Mouse (Mus musculus): ENCODE results near the gene Npcd. TPM values are rescaled to one million over a fixed set of nuclear protein-coding genes. Genes with fewer than 3 reads are reported as not detected.

Npcd gene
- total RNA-seq, 1 experiment from 2014 or later = not detected

- no peak for ATAC-seq (replicated peaks in 1 of 2; ENCODE audit: insufficient read depth in 1 of 2, low FRiP score in 2 of 2, low TSS enrichment in 1 of 2, low read depth in 1 of 2, poor library complexity in 2 of 2, severe bottlenecking in 2 of 2)
These were observed 73.1 kb downstream of the Npcd start for GRCm38 (mm10) chr15:79760956-79761355.

GRCm38 (mm10) chr15:79757118-79757517, 76.9 kb downstream of the Npcd start:
- ATAC-seq (replicated peaks in 1 of 2; ENCODE audit: insufficient read depth in 1 of 2, low FRiP score in 2 of 2, low TSS enrichment in 1 of 2, low read depth in 1 of 2, poor library complexity in 2 of 2, severe bottlenecking in 2 of 2) = no peak

- no peak for ATAC-seq (replicated peaks in 1 of 2; ENCODE audit: insufficient read depth in 1 of 2, low FRiP score in 2 of 2, low TSS enrichment in 1 of 2, low read depth in 1 of 2, poor library complexity in 2 of 2, severe bottlenecking in 2 of 2)
These were observed 77.9 kb downstream of the Npcd start for GRCm38 (mm10) chr15:79755977-79756625.

- no peak for ATAC-seq (replicated peaks in 1 of 2; ENCODE audit: insufficient read depth in 1 of 2, low FRiP score in 2 of 2, low TSS enrichment in 1 of 2, low read depth in 1 of 2, poor library complexity in 2 of 2, severe bottlenecking in 2 of 2)
These were observed 78.9 kb downstream of the Npcd start for GRCm38 (mm10) chr15:79755176-79755575.

GRCm38 (mm10) chr15:79753873-79754272, 80.2 kb downstream of the Npcd start:
- ATAC-seq (replicated peaks in 1 of 2; ENCODE audit: insufficient read depth in 1 of 2, low FRiP score in 2 of 2, low TSS enrichment in 1 of 2, low read depth in 1 of 2, poor library complexity in 2 of 2, severe bottlenecking in 2 of 2) = no peak

- ATAC-seq (replicated peaks in 1 of 2; ENCODE audit: insufficient read depth in 1 of 2, low FRiP score in 2 of 2, low TSS enrichment in 1 of 2, low read depth in 1 of 2, poor library complexity in 2 of 2, severe bottlenecking in 2 of 2) = no peak
These were observed 80.7 kb downstream of the Npcd start for GRCm38 (mm10) chr15:79753420-79753752.

- ATAC-seq (replicated peaks in 1 of 2; ENCODE audit: insufficient read depth in 1 of 2, low FRiP score in 2 of 2, low TSS enrichment in 1 of 2, low read depth in 1 of 2, poor library complexity in 2 of 2, severe bottlenecking in 2 of 2) = peak; percentile 34 to 64
These were observed 81.2 kb downstream of the Npcd start for GRCm38 (mm10) chr15:79752742-79753419.

- peak; percentile 52 to 54 for ATAC-seq (replicated peaks in 1 of 2; ENCODE audit: insufficient read depth in 1 of 2, low FRiP score in 2 of 2, low TSS enrichment in 1 of 2, low read depth in 1 of 2, poor library complexity in 2 of 2, severe bottlenecking in 2 of 2)
These were observed 82.3 kb downstream of the Npcd start for GRCm38 (mm10) chr15:79751772-79752171.

GRCm38 (mm10) chr15:79750266-79750665, 83.8 kb downstream of the Npcd start:
- no peak for ATAC-seq (replicated peaks in 1 of 2; ENCODE audit: insufficient read depth in 1 of 2, low FRiP score in 2 of 2, low TSS enrichment in 1 of 2, low read depth in 1 of 2, poor library complexity in 2 of 2, severe bottlenecking in 2 of 2)

GRCm38 (mm10) chr15:79749162-79749561, 84.9 kb downstream of the Npcd start:
- peak in 1 of 2 experiments; percentile 15; a peak in 2 of 4 replicates for ATAC-seq (replicated peaks in 1 of 2; ENCODE audit: insufficient read depth in 1 of 2, low FRiP score in 2 of 2, low TSS enrichment in 1 of 2, low read depth in 1 of 2, poor library complexity in 2 of 2, severe bottlenecking in 2 of 2)

GRCm38 (mm10) chr15:79747998-79748397, 86.0 kb downstream of the Npcd start:
- no peak; a peak in 1 of 4 replicates for ATAC-seq (replicated peaks in 1 of 2; ENCODE audit: insufficient read depth in 1 of 2, low FRiP score in 2 of 2, low TSS enrichment in 1 of 2, low read depth in 1 of 2, poor library complexity in 2 of 2, severe bottlenecking in 2 of 2)

- no peak for ATAC-seq (replicated peaks in 1 of 2; ENCODE audit: insufficient read depth in 1 of 2, low FRiP score in 2 of 2, low TSS enrichment in 1 of 2, low read depth in 1 of 2, poor library complexity in 2 of 2, severe bottlenecking in 2 of 2)
These were observed 88.2 kb downstream of the Npcd start for GRCm38 (mm10) chr15:79745883-79746282.

GRCm38 (mm10) chr15:79745312-79745711, 88.7 kb downstream of the Npcd start:
- no peak for ATAC-seq (replicated peaks in 1 of 2; ENCODE audit: insufficient read depth in 1 of 2, low FRiP score in 2 of 2, low TSS enrichment in 1 of 2, low read depth in 1 of 2, poor library complexity in 2 of 2, severe bottlenecking in 2 of 2)

- ATAC-seq (replicated peaks in 1 of 2; ENCODE audit: insufficient read depth in 1 of 2, low FRiP score in 2 of 2, low TSS enrichment in 1 of 2, low read depth in 1 of 2, poor library complexity in 2 of 2, severe bottlenecking in 2 of 2) = no peak
These were observed 89.3 kb downstream of the Npcd start for GRCm38 (mm10) chr15:79744742-79745141.

GRCm38 (mm10) chr15:79744001-79744400, 90.0 kb downstream of the Npcd start:
- no peak for ATAC-seq (replicated peaks in 1 of 2; ENCODE audit: insufficient read depth in 1 of 2, low FRiP score in 2 of 2, low TSS enrichment in 1 of 2, low read depth in 1 of 2, poor library complexity in 2 of 2, severe bottlenecking in 2 of 2)

- no peak for ATAC-seq (replicated peaks in 1 of 2; ENCODE audit: insufficient read depth in 1 of 2, low FRiP score in 2 of 2, low TSS enrichment in 1 of 2, low read depth in 1 of 2, poor library complexity in 2 of 2, severe bottlenecking in 2 of 2)
These were observed 91.4 kb downstream of the Npcd start for GRCm38 (mm10) chr15:79742706-79743023.

GRCm38 (mm10) chr15:79741921-79742705, 91.9 kb downstream of the Npcd start, which contains the start of gene Sun2:
Sun2 (minus strand) TSS chr15:79742536.
- ATAC-seq (replicated peaks in 1 of 2; ENCODE audit: insufficient read depth in 1 of 2, low FRiP score in 2 of 2, low TSS enrichment in 1 of 2, low read depth in 1 of 2, poor library complexity in 2 of 2, severe bottlenecking in 2 of 2) = peak; percentile 52 to 54

- peak; percentile 47 to 68 for ATAC-seq (replicated peaks in 1 of 2; ENCODE audit: insufficient read depth in 1 of 2, low FRiP score in 2 of 2, low TSS enrichment in 1 of 2, low read depth in 1 of 2, poor library complexity in 2 of 2, severe bottlenecking in 2 of 2)
These were observed 92.7 kb downstream of the Npcd start for GRCm38 (mm10) chr15:79741173-79741858.

All from hematopoietic stem cell, adult 5-6 weeks (primary cell).